Mouse (Mus musculus): ENCODE results near the gene Nptx2. TPM values are rescaled to one million over a fixed set of nuclear protein-coding genes. Genes with fewer than 3 reads are reported as not detected.

Nptx2 gene
- polyA plus RNA-seq, 1 experiment from 2014 or later, result 0.23 TPM

Other genes starting within 250 kb of the Nptx2 start
- gene Baiap2l1, start 187.8 kb upstream of the Nptx2 start, polyA plus RNA-seq (2014; fragmentation: Nextera tagmentation; extraction: Ambion mirVana), result 3.8 and 4.0 TPM in 2 replicates
- 0.20 and 0.37 TPM in 2 replicates for gene Tmem130, start 215.9 kb downstream of the Nptx2 start, polyA plus RNA-seq (2014; fragmentation: Nextera tagmentation; extraction: Ambion mirVana)
- 105 and 113 TPM in 2 replicates for gene Trrap, start 221.8 kb downstream of the Nptx2 start, polyA plus RNA-seq (2014; fragmentation: Nextera tagmentation; extraction: Ambion mirVana)

All from limb, embryonic 11.5 days (tissue).